Mouse (Mus musculus): Measurements from ENCODE around the gene Mrpl41.

GRCm38 (mm10) chr2:24962304-24963000 lies 12.4 kb downstream of the Mrpl41 start, which contains the start of gene Dph7:
- TF ChIP-seq CTCF (IDR thresholded peaks at IDR 0.05; ENCODE audit: low read depth) (peak; percentile 98), EP300 (IDR thresholded peaks at IDR 0.05; ENCODE audit: low read depth) (no peak)
